Mouse (Mus musculus): ENCODE measurements around the gene Hoxb2. TPM values are rescaled to one million over a fixed set of nuclear protein-coding genes. Genes with fewer than 3 reads are reported as not detected.

Hoxb2 gene
- 1.5 and 1.6 TPM in 2 replicates for polyA plus RNA-seq (2012; rRNA removed)

GRCm38 (mm10) chr11:96350341-96350624, at the start of gene Hoxb2:
Gene Hoxb2 (plus strand): TSS chr11:96350525.

GRCm38 (mm10) chr11:96303151-96304099, 46.9 kb upstream of the Hoxb2 start, which contains the start of gene Hoxb5:
Gene Hoxb5 (plus strand): TSS chr11:96303336.

GRCm38 (mm10) chr11:96317608-96318367, 32.5 kb upstream of the Hoxb2 start, which contains the start of gene Hoxb4:
Gene Hoxb4 (plus strand): TSS chr11:96318267.

GRCm38 (mm10) chr11:96323154-96323553, 27.2 kb upstream of the Hoxb2 start, which contains the start of gene Hoxb3:
Gene Hoxb3 (plus strand): TSS chr11:96323326.

GRCm38 (mm10) chr11:96365441-96366091, 15.2 kb downstream of the Hoxb2 start, which contains the start of gene Hoxb1:
Gene Hoxb1 (plus strand): TSS chr11:96365752.

Other genes with a start within 250 kb of the Hoxb2 start
- not detected in 2 replicates for gene Calcoco2, start 238.6 kb upstream of the Hoxb2 start, polyA plus RNA-seq (2012; rRNA removed)
- 0.02 TPM in 1 of 2 replicates, not detected in the other for gene Ttll6, start 216.7 kb upstream of the Hoxb2 start, polyA plus RNA-seq (2012; rRNA removed)
- gene Hoxb13, start 156.2 kb upstream of the Hoxb2 start, polyA plus RNA-seq (2012; rRNA removed): not detected in 2 replicates
- gene Hoxb9, start 79.1 kb upstream of the Hoxb2 start, polyA plus RNA-seq (2012; rRNA removed): not detected in 2 replicates
- 0.04 and 0.05 TPM in 2 replicates for gene Hoxb8, start 68.6 kb upstream of the Hoxb2 start, polyA plus RNA-seq (2012; rRNA removed)
- 0.07 and 0.16 TPM in 2 replicates for gene Hoxb7, start 63.9 kb upstream of the Hoxb2 start, polyA plus RNA-seq (2012; rRNA removed)
- 0.01 and 0.08 TPM in 2 replicates for gene Hoxb6, start 58.0 kb upstream of the Hoxb2 start, polyA plus RNA-seq (2012; rRNA removed)
- gene Hoxb5, start 47.2 kb upstream of the Hoxb2 start, polyA plus RNA-seq (2012; rRNA removed): 0.23 and 0.30 TPM in 2 replicates
- gene Hoxb4, start 32.3 kb upstream of the Hoxb2 start, polyA plus RNA-seq (2012; rRNA removed): 0.75 and 0.82 TPM in 2 replicates
- 0.56 and 0.65 TPM in 2 replicates for gene Hoxb3, start 27.2 kb upstream of the Hoxb2 start, polyA plus RNA-seq (2012; rRNA removed)
- gene Hoxb1, start 15.2 kb downstream of the Hoxb2 start, polyA plus RNA-seq (2012; rRNA removed): not detected in 2 replicates
- 0.08 and 0.35 TPM in 2 replicates for gene Skap1, start 114.1 kb downstream of the Hoxb2 start, polyA plus RNA-seq (2012; rRNA removed)

All from liver, embryonic 18 days (tissue).